Mouse (Mus musculus) embryonic facial prominence, embryonic 14.5 days (tissue): ENCODE results near the gene Podxl. TPM values are rescaled to one million over a fixed set of nuclear protein-coding genes. Genes with fewer than 3 reads are reported as not detected.
A peak's percentile ranks its signal among the peaks of the same experiment; 100 is the strongest.

Source experiments
- ATAC-seq: fragments of 200-750 bp; cut with Nextera tagmentation; 2 replicates; pipeline ENCODE4 v1.8.0; 2017; ENCODE audit warnings: low read depth, moderate number of reproducible peaks, moderate TSS enrichment
- DNase-seq: peaks from one replicate; pipeline ENCODE4 v3.0.0-alpha.2; 2015; ENCODE audit warnings: low spot score
- H3K27ac ChIP-seq: fragments of 300-500 bp; sonication (generic); replicated peaks from 2 replicates; pipeline ENCODE4 v1.5.1; 2014; ENCODE audit warnings: low read depth, mild to moderate bottlenecking, low read length, moderate library complexity
- H3K27me3 ChIP-seq: fragments of 300-500 bp; sonication (generic); replicated peaks from 2 replicates; pipeline ENCODE4 v1.6.1; 2014; ENCODE audit warnings: low read length; ENCODE audit not compliant: control insufficient read depth, insufficient read depth
- H3K36me3 ChIP-seq: fragments of 300-500 bp; sonication (generic); 2 replicates; pipeline ENCODE4 v1.6.1; 2014; ENCODE audit warnings: low read length, mixed read lengths; ENCODE audit not compliant: control insufficient read depth, insufficient read depth
- H3K4me1 ChIP-seq: fragments of 300-500 bp; sonication (generic); 2 replicates; pipeline ENCODE4 v1.6.1; 2014; ENCODE audit warnings: antibody characterized with exemption, low read length; ENCODE audit not compliant: control insufficient read depth, insufficient read depth
- H3K4me2 ChIP-seq: fragments of 300-500 bp; sonication (generic); 2 replicates; pipeline ENCODE4 v1.6.1; 2014; ENCODE audit warnings: low read depth, mild to moderate bottlenecking, low read length, moderate library complexity, mixed read lengths
- H3K4me3 ChIP-seq: fragments of 300-500 bp; sonication (generic); 2 replicates; pipeline ENCODE4 v1.5.1; 2014; ENCODE audit warnings: low read depth, mild to moderate bottlenecking, low read length
- H3K9ac ChIP-seq: fragments of 300-500 bp; sonication (generic); 2 replicates; pipeline ENCODE4 v1.6.1; 2014; ENCODE audit warnings: low read depth, mild to moderate bottlenecking, low read length, moderate library complexity, mixed read lengths
- H3K9me3 ChIP-seq: fragments of 300-500 bp; sonication (generic); 2 replicates; pipeline ENCODE4 v1.6.1; 2016; ENCODE audit warnings: low read length; ENCODE audit not compliant: control insufficient read depth
- WGBS: fragments of 180-500 bp; shearing (Covaris S2); extraction: QIAGEN DNeasy Blood & Tissue Kit; methylation state at CpG from one replicate; pipeline ENCODE4 v1.1.7; 2014; 5-methylcytosine and 5-hydroxymethylcytosine counted together
- polyA plus RNA-seq: library from polyadenylated mRNA; unstranded; fragments of >200 nt; fragmentation: Nextera tagmentation; extraction: Ambion mirVana; gene quantifications from 2 replicates; pipeline ENCODE4 v1.2.1, GENCODE M21; 2014

Gene Podxl
- polyA plus RNA-seq, 1 experiment from 2014 or later, result 7.6 TPM

GRCm38 (mm10) chr6:31537193-31537592 is 26.6 kb downstream of the Podxl start:
- Histone ChIP-seq H3K9ac (no peak overlapping the region), H3K9me3 (0 out of 2 replicates have a peak, but pooled peaks cover 2% of the 10 kb centered on the region), H3K27ac (no peak overlapping the region), H3K27me3 (no peaks in the 10 kb centered on the region), H3K4me3 (no peak overlapping the region), H3K36me3 (no peaks in the 10 kb centered on the region), H3K4me1 (no peaks in the 10 kb centered on the region), H3K4me2 (no peak overlapping the region)
- ATAC-seq, result no peak
- no peak for DNase-seq
- WGBS, result 78% methylated on average over 4 of the region's 4 CpGs

- WGBS, result 94% methylated on average over 5 of the region's 5 CpGs
- H3K9ac ChIP-seq, result no peak overlapping the region
- ATAC-seq, result no peak
These were observed 29.1 kb downstream of the Podxl start for GRCm38 (mm10) chr6:31534705-31535104.

DNA sequence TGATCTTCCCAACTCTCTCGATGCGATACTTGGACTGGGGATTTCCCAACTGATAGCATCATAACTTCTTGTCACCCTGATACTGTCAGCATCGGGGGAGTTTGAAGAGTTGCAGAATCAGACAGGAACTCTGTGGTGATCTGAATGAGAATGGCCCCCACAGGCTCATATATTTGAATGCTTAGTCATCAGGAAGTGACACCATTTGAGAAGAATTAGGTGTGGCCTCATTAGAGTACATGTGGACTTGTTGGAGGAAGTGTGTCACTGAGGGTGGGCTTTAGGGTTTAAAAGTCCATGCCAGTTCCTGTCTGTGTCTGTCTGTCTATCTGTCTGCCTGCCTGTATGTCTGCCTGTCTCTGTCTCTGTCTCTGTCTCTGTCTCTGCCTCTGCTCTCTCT is 31.9 kb downstream of the Podxl start:
- H3K4me2 ChIP-seq, result no peak overlapping the region
- WGBS, result 85% methylated on average over 3 of the region's 3 CpGs
- ATAC-seq (no peak), DNase-seq (no peak)
- no peaks in the 10 kb centered on the region for H3K36me3 ChIP-seq
- H3K9me3 ChIP-seq, result no peaks in the 10 kb centered on the region
- H3K4me1 ChIP-seq, result no peaks in the 10 kb centered on the region
- H3K27ac ChIP-seq, result no peak overlapping the region
- no peak overlapping the region for H3K9ac ChIP-seq
- H3K27me3 ChIP-seq, result no peaks in the 10 kb centered on the region
- H3K4me3 ChIP-seq, result no peak overlapping the region

More at GRCm38 (mm10) chr6:31534705-31535104, 29.1 kb downstream of the Podxl start:
- Histone ChIP-seq H3K4me2 (no peak overlapping the region), H3K4me3 (no peak overlapping the region), H3K36me3 (no peaks in the 10 kb centered on the region), H3K9me3 (no peaks in the 10 kb centered on the region), H3K4me1 (no peaks in the 10 kb centered on the region), H3K27me3 (no peaks in the 10 kb centered on the region), H3K27ac (no peak overlapping the region)
- no peak for DNase-seq

DNA sequence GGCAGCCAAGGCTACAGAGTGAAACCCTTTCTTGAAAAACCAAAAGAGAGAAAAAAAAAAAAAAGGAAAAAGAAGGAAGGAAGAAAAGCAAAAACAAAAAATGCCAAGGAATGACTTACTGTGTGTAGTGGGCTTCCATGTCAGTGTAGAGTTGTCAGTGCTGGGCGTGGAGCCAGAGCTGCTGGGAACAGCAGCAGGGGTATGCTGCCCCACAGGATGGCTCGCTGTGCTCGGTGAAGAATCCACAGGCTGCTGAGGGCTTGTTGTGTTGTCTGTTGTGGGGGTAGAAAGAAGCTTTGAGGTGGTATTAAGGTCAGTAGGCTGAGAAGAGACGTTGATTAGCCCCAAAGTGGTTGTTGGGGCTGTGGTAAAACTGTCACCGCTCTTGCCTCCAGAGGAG is 35.4 kb downstream of the Podxl start:
- H3K9me3 ChIP-seq, result no peaks in the 10 kb centered on the region
- no peaks in the 10 kb centered on the region for H3K36me3 ChIP-seq
- H3K4me2 ChIP-seq, result no peak overlapping the region
- no peak for DNase-seq
- no peak overlapping the region for H3K9ac ChIP-seq
- no peak overlapping the region for H3K4me3 ChIP-seq
- H3K27ac ChIP-seq, result no peak overlapping the region
- no peaks in the 10 kb centered on the region for H3K4me1 ChIP-seq
- no peak for ATAC-seq
- H3K27me3 ChIP-seq, result no peaks in the 10 kb centered on the region
- 84% methylated on average over 5 of the region's 5 CpGs for WGBS

DNA sequence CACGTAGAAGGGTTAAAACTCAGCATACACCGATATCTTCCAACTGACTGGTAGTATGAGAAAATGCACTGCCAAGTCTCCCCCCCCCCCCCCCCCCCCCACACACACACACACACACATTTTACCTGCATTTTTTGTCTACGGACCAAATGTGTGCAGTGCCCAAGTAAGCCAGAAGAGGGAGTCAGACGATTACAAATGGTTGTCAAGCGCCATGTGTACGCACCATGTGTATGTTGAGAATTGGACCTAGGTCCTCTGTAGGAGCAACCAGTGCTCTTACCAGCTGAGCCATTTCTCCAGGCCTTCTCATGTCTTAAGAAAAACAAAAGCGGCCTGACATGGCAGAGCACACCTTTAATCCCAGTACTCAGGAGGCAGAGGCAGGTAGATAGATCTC is 35.9 kb downstream of the Podxl start:
- peak; percentile 34 for DNase-seq
- 68% methylated on average over 7 of the region's 7 CpGs for WGBS

DNA sequence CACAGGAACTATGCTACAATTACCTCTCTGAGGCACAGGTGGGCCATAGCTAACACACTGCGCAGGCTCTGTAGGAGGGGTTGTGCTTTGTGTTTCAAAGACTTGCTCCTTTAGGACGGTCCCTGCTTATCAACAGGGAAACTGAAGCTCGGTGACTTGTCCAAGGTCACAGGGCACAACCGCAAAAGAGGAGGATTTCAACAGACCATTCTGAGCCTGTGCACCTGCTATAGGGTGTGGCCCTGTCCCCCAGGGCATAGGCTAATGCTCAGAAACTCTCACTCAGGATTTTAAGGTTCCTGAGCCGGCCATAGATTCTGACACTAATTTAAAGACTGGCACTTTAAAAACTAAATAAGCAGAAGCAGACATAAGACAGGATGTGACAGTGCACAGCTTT is 36.9 kb downstream of the Podxl start:
- H3K9ac ChIP-seq, result no peak overlapping the region
- H3K4me1 ChIP-seq, result no peaks in the 10 kb centered on the region
- H3K27me3 ChIP-seq, result no peaks in the 10 kb centered on the region
- no peak overlapping the region for H3K27ac ChIP-seq
- ATAC-seq (no peak), DNase-seq (no peak)
- no peak overlapping the region for H3K4me3 ChIP-seq
- 80% methylated on average over 5 of the region's 5 CpGs for WGBS
- H3K9me3 ChIP-seq, result no peaks in the 10 kb centered on the region
- no peaks in the 10 kb centered on the region for H3K36me3 ChIP-seq
- H3K4me2 ChIP-seq, result no peak overlapping the region

More for the DNA sequence above, 35.9 kb downstream of the Podxl start:
- Histone ChIP-seq H3K9ac (no peak overlapping the region), H3K9me3 (no peaks in the 10 kb centered on the region), H3K4me3 (no peak overlapping the region), H3K27ac (no peak overlapping the region), H3K27me3 (no peaks in the 10 kb centered on the region), H3K4me1 (no peaks in the 10 kb centered on the region), H3K36me3 (no peaks in the 10 kb centered on the region), H3K4me2 (no peak overlapping the region)
- ATAC-seq, result no peak

DNA sequence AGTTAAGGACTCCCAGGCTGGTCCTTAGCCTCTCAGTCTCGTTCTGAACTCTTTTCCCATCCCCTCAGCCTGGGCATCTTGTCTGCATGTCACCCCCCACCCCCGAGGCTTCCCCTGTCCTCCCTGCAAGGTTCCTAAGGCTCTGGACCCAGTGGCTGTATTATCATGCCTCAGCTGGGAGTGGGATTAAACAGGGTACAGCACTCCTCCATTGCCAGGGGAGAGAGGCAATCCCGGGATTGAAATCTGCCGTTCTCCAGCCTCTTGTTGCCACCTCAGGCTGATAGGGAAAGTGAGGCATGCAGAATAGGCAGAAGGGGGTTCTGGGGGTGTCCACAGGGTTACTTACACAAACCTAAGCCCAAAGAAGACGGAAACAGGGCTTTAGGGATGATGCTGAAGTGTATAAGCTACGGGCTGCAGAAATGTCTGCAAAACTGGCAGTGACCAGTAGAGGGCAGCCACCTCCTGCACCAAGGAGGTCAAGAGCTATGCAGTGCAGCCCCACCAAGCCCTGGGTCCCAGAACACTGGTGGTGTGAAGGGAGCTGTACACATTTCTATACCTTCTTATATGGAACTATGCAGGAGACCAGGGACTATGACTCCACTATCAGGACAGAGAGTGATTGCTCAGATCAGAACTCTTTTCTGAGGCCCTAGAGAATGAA is 38.4 kb downstream of the Podxl start:
- ATAC-seq, result peak; percentile 75
- Histone ChIP-seq H3K4me2 (no peak overlapping the region), H3K9ac (no peak overlapping the region), H3K9me3 (no peaks in the 10 kb centered on the region), H3K27me3 (no peaks in the 10 kb centered on the region), H3K4me1 (no peaks in the 10 kb centered on the region), H3K36me3 (no peaks in the 10 kb centered on the region), H3K27ac (no peak overlapping the region), H3K4me3 (no peak overlapping the region)
- 58% methylated on average over 6 of the region's 6 CpGs for WGBS
- DNase-seq, result peak; percentile 74

GRCm38 (mm10) chr6:31524647-31525046 is 39.1 kb downstream of the Podxl start:
- no peaks in the 10 kb centered on the region for H3K36me3 ChIP-seq
- no peak overlapping the region for H3K4me2 ChIP-seq
- no peak overlapping the region for H3K9ac ChIP-seq
- H3K27ac ChIP-seq, result no peak overlapping the region
- no peaks in the 10 kb centered on the region for H3K9me3 ChIP-seq
- H3K4me3 ChIP-seq, result no peak overlapping the region
- WGBS, result 79% methylated on average over 8 of the region's 8 CpGs
- DNase-seq (no peak), ATAC-seq (no peak)
- H3K4me1 ChIP-seq, result no peaks in the 10 kb centered on the region
- no peaks in the 10 kb centered on the region for H3K27me3 ChIP-seq

GRCm38 (mm10) chr6:31524121-31524520 is 39.7 kb downstream of the Podxl start:
- WGBS, result 89% methylated on average over 13 of the region's 13 CpGs
- no peak for DNase-seq
- H3K4me1 ChIP-seq, result no peaks in the 10 kb centered on the region

More at GRCm38 (mm10) chr6:31524121-31524520, 39.7 kb downstream of the Podxl start:
- H3K4me3 ChIP-seq, result no peak overlapping the region
- no peaks in the 10 kb centered on the region for H3K9me3 ChIP-seq
- no peak overlapping the region for H3K27ac ChIP-seq
- no peak overlapping the region for H3K9ac ChIP-seq
- H3K4me2 ChIP-seq, result no peak overlapping the region
- ATAC-seq, result no peak
- H3K27me3 ChIP-seq, result no peaks in the 10 kb centered on the region
- H3K36me3 ChIP-seq, result no peaks in the 10 kb centered on the region
